Mouse (Mus musculus): Measurements from ENCODE around the gene BC052040. TPM values are rescaled to one million over a fixed set of nuclear protein-coding genes. Genes with fewer than 3 reads are reported as not detected.

The BC052040 gene
- polyA plus RNA-seq, 1 experiment from 2014 or later, result 19.6 TPM

DNA sequence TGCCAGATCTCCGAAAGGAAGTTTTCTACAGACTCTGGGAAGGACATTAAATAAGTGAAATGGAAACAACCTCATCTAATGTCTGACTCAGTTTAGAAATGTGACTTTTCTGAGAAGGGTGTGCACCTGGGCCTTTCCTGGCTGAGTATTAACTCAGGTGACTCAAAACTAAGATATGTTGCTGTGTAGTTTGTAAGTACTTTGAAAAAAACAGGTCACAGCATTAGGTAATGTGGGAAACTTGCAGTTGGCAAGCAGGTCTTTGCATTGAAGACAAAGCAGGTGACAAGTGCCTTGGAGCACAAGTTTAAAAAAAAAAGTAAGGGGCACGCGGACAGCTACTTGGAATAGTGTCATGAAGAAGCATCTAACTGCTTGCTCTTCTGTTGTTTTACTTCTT, 27.5 kb downstream of the BC052040 start:
- H3K36me3 ChIP-seq, result no peaks in the 10 kb centered on the region
- H3K9me3 ChIP-seq (replicated peaks), result no peaks in the 10 kb centered on the region
- 92% methylated on average over 3 of the region's 3 CpGs for WGBS
- H3K4me1 ChIP-seq, result peaks cover 6% of the 10 kb centered on the region; the same call in 1 of the 2 replicates
- no peak overlapping the region for H3K27ac ChIP-seq (replicated peaks)
- H3K27me3 ChIP-seq (ENCODE audit: low read depth, poor library complexity, severe bottlenecking), result no peaks in the 10 kb centered on the region
- DNase-seq (ENCODE audit: low spot score), result no peak
- no peak overlapping the region for H3K4me3 ChIP-seq

DNA sequence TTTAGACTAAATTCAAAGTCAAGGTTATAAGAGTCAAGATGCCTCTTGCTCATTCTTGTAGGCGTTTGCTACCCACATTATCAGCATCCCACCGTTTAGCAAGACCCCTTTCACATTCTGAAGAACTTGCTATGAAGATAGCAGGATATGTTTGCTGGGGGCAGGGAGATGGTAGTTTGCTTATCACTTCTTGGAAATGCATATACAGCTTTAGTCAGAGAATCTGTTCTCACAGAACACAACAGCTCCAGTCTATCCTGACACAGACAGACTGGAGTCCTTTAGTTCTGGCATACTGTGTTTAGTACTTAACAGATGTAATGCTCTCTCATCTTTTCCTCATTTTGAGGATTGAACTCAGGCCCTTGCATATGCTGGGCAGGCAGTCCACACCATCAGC, 28.6 kb downstream of the BC052040 start:
- no peak overlapping the region for H3K4me3 ChIP-seq
- H3K9me3 ChIP-seq (replicated peaks), result no peaks in the 10 kb centered on the region
- H3K27me3 ChIP-seq (ENCODE audit: low read depth, poor library complexity, severe bottlenecking), result no peaks in the 10 kb centered on the region
- no peak for DNase-seq (ENCODE audit: low spot score)
- H3K27ac ChIP-seq (replicated peaks), result no peak overlapping the region
- peaks cover 6% of the 10 kb centered on the region; the same call in 1 of the 2 replicates for H3K4me1 ChIP-seq
- H3K36me3 ChIP-seq, result no peaks in the 10 kb centered on the region
- WGBS, result 89% methylated on average over 2 of the region's 2 CpGs

DNA sequence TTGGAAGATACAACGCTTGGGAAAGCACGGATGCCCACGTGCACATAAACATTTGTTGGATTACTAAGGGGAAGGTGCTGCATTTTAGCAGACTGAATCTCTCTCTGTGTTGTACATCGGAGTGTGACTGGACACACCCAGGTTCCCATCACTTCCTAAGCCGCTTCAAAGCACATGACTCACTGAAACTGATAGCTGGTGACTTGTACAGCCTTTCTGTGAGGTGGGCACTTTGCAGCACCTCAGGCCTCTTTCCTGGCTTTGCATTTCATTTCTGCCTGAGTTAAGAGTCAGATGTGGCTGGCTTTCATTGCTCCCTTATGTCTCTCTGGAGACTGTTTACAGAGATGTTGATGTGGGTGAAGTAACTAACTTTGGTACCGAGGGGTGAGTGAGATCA, 29.0 kb downstream of the BC052040 start:
- no peak for DNase-seq (ENCODE audit: low spot score)
- Histone ChIP-seq H3K9me3 (replicated peaks) (no peaks in the 10 kb centered on the region), H3K4me1 (peaks cover 6% of the 10 kb centered on the region; the same call in 1 of the 2 replicates), H3K4me3 (no peak overlapping the region), H3K27me3 (ENCODE audit: low read depth, poor library complexity, severe bottlenecking) (no peaks in the 10 kb centered on the region), H3K36me3 (no peaks in the 10 kb centered on the region), H3K27ac (replicated peaks) (no peak overlapping the region)
- WGBS, result 95% methylated on average over 6 of the region's 6 CpGs

DNA sequence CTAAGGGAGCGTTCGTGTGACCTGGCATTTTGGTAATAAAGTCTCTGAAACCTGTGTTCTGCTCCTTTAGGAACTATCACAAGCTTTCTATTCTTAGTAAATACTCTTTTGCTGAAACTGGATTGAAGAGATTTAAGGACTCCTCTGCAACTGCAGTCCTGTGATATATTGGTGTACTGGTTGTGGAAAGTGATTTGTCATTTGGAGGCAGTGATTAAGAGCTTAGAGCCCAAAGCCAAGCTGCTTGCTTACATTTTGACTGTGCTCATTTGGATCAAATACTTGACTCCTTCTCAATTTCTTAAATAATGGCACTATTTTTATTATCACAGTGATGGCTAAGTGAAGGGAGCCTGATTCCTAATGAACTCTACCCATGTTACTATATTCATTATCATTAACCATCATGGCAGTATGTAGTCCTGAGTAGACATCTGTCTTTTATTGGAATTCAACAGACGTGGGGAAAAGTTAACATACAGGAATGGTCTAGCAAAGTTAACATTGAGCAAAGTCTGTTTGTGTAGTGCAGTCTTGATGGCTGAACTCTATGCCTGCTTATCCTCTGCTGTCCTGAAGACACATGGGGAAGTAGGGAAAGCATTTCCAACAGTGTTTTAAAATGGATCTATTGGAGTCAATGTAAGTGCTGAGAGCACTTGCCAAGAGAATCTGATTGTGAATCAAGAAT, 32.5 kb downstream of the BC052040 start:
- whole genome bisulfite sequencing, result 92% methylated on average over 3 of the region's 3 CpGs
- Histone ChIP-seq H3K4me1 (no peaks in the 10 kb centered on the region), H3K27ac (replicated peaks) (no peak overlapping the region), H3K4me3 (no peak overlapping the region), H3K27me3 (ENCODE audit: low read depth, poor library complexity, severe bottlenecking) (no peaks in the 10 kb centered on the region), H3K36me3 (no peaks in the 10 kb centered on the region), H3K9me3 (replicated peaks) (no peaks in the 10 kb centered on the region)
- no peak for DNase-seq (ENCODE audit: low spot score)

DNA sequence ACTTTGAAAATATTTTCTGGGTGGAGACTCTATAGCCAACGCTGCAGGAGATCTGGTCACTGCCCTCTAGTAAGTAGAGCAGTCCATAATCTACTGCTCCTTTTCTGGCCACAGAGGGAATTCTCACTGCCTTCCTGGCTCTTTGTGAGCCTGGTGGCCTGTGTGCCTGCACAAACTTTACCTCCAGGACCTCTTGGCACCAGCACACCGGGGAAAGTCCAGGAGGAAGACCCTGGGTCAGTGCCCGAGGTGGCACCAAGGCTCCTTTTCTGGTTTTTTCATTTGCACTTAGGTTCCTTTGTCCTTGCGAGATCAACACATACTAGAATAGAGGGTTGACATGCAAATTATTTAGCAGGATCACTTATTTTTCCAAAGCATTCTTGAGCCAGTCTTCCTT, 47.0 kb downstream of the BC052040 start:
- H3K27me3 ChIP-seq (ENCODE audit: low read depth, poor library complexity, severe bottlenecking), result no peaks in the 10 kb centered on the region
- H3K4me1 ChIP-seq, result no peaks in the 10 kb centered on the region
- H3K9me3 ChIP-seq (replicated peaks), result no peaks in the 10 kb centered on the region
- H3K27ac ChIP-seq (replicated peaks), result no peak overlapping the region
- 95% methylated on average over 4 of the region's 4 CpGs for WGBS
- DNase-seq (ENCODE audit: low spot score), result no peak
- H3K4me3 ChIP-seq, result no peak overlapping the region
- no peaks in the 10 kb centered on the region for H3K36me3 ChIP-seq

DNA sequence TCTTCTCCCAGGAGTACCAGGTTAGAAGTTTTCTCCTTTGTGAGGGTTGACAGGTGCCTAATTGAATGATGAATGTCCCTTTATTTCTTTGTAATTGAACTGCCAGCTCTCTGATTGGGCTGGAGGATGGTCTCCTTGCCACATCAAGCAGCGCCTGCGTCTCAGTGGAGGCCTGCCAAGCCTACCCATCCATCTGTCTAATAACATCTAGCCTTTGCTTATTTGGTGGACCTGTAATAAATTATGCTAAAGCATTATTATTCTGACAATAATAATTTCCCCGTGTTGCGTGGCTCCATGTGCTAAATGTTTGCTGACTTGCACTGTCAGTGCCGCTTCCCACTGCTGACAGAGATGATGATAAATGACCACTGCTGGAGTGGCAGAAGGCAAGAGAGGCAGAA, 49.5 kb downstream of the BC052040 start:
- 82% methylated on average over 5 of the region's 5 CpGs for WGBS
- H3K36me3 ChIP-seq, result peaks cover 5% of the 10 kb centered on the region; the same call in 1 of the 2 replicates
- DNase-seq (ENCODE audit: low spot score), result no peak
- no peaks in the 10 kb centered on the region for H3K27me3 ChIP-seq (ENCODE audit: low read depth, poor library complexity, severe bottlenecking)
- no peak overlapping the region for H3K27ac ChIP-seq (replicated peaks)
- H3K4me3 ChIP-seq, result no peak overlapping the region
- no peaks in the 10 kb centered on the region for H3K4me1 ChIP-seq
- no peaks in the 10 kb centered on the region for H3K9me3 ChIP-seq (replicated peaks)

DNA sequence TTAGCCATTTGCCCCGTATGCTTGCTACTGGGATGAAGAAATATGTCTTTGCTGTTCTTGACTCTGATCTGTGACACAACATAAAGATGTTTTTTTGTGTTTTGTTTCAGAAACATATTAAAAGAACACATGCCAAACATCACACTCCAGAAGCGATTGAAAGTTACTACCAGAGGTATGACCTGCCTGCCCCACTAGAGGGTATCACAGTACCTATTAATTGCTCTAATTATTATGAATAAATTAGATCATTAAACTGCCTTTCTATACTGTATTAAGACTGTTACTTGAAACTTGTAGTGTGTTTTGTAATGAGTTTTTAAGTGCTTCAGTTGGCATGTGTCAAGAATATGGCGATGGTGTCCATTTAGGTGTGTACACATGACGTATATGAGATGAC, 50.3 kb downstream of the BC052040 start:
- Histone ChIP-seq H3K9me3 (replicated peaks) (no peaks in the 10 kb centered on the region), H3K27ac (replicated peaks) (no peak overlapping the region), H3K4me1 (no peaks in the 10 kb centered on the region), H3K4me3 (no peak overlapping the region), H3K36me3 (peaks cover 5% of the 10 kb centered on the region; the same call in 1 of the 2 replicates), H3K27me3 (ENCODE audit: low read depth, poor library complexity, severe bottlenecking) (no peaks in the 10 kb centered on the region)
- 96% methylated on average over 4 of the region's 4 CpGs for WGBS
- DNase-seq (ENCODE audit: low spot score), result no peak

DNA sequence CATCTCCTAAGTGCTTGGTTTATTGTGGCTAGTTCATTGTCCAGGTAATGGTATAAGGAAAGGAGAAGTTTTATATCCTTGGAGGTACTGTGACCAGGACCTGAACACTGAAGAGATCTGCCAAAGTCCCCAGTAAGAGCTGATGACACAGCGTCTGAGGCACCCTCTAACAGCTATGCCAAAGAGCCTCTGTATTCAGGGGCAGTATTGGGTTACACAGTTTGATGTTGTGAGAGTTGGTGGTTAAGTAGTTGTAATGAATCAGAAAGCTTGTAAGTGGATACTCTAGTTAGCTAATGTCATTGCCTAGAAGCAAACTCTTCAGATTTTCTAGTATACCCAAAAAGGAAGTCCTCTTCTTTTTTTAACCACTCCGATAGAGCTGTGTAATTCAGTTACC, 68.7 kb downstream of the BC052040 start:
- DNase-seq (ENCODE audit: low spot score), result no peak
- H3K4me1 ChIP-seq, result no peaks in the 10 kb centered on the region
- H3K27ac ChIP-seq (replicated peaks), result no peak overlapping the region
- H3K9me3 ChIP-seq (replicated peaks), result no peaks in the 10 kb centered on the region
- H3K4me3 ChIP-seq, result no peak overlapping the region
- no peaks in the 10 kb centered on the region for H3K36me3 ChIP-seq
- no peaks in the 10 kb centered on the region for H3K27me3 ChIP-seq (ENCODE audit: low read depth, poor library complexity, severe bottlenecking)
- 83% methylated on average over 2 of the region's 2 CpGs for WGBS

DNA sequence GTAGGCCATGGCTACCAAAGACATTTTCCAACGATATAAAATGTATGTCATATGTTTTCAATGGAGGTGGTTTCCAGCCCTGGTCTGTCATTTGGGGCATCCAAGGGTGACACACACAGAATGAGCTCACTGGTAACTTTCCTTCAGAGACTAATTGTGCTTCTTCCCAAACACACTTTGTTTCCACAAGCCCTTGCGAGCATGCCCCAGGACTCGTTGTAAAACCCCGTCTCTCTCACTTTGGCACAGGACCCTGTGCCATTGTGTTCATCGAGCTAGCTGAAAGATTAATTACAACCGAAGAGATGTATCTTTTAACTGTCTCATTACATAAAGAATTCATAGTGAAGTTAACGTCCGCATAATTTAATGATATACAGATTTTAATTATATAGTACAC, 78.2 kb downstream of the BC052040 start:
- H3K4me1 ChIP-seq, result peaks cover 3% of the 10 kb centered on the region
- H3K4me3 ChIP-seq, result no peak overlapping the region
- WGBS, result 89% methylated on average over 8 of the region's 8 CpGs
- no peaks in the 10 kb centered on the region for H3K36me3 ChIP-seq
- no peak overlapping the region for H3K27ac ChIP-seq (replicated peaks)
- no peak for DNase-seq (ENCODE audit: low spot score)
- no peaks in the 10 kb centered on the region for H3K9me3 ChIP-seq (replicated peaks)
- no peaks in the 10 kb centered on the region for H3K27me3 ChIP-seq (ENCODE audit: low read depth, poor library complexity, severe bottlenecking)

DNA sequence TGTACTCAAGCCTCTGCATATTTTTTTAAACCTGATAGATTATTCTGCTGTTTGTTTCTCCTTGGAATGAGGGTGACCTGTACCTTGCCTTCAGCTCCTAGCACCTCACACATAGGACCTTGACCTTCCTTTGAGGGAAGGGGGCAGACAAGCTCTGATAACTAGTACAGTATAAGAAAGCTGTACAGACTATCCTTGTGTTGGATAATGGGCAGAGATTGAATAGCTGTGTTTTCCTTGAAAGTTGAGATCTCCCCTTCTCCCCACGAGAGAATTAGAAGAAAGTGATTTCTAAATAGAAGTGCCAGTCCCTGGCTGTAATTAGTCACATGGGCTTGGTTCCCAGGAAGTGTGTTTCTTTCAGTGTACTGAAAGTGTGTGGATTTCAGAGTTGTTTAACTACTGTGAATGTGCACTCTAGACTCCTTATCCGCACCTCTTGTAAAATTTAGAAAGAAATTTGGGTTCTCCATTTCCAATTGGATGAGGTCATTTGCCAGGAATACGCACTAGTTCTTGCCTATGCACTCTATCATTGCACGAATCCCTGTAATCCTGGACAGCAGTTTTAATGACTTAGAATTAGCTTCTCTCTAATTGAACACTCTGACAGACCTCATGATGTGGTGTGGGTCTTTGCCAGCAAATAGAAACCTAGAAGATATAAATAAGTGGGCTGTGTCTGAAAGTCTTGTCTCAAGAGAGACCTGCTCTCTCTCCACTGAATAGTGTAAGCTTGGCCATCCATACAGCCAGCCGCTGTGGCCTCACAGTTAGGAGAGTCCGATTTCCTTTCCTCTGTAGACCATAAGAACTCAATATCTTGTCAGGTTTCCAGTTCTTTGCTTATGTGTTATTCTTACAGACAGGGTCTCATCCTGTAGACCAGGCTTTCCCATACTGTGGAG, 79.0 kb downstream of the BC052040 start:
- DNase-seq (ENCODE audit: low spot score), result no peak
- Histone ChIP-seq H3K4me1 (peaks cover 3% of the 10 kb centered on the region), H3K4me3 (no peak overlapping the region), H3K9me3 (replicated peaks) (no peaks in the 10 kb centered on the region), H3K27me3 (ENCODE audit: low read depth, poor library complexity, severe bottlenecking) (no peaks in the 10 kb centered on the region), H3K27ac (replicated peaks) (no peak overlapping the region), H3K36me3 (no peaks in the 10 kb centered on the region)
- WGBS, result 95% methylated on average over 6 of the region's 6 CpGs

DNA sequence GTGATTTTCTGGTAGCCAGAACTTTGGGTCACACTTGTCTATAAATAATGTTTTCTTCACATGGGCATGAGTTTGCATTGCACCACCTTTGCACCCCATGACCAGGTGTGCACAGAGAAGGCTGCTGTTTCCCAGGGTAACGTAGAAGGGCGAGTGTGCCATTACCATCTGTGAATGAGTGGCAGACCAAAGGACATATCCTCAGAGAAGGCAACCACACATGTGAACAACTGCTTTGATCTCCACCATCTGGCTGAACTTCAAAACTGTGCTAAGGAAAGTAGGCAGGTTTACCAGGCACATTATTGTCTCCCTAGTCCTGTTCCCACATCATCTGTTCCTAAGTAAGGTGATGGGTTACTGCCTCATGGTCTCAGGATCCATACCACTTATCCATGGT, 86.0 kb downstream of the BC052040 start:
- DNase-seq (ENCODE audit: low spot score), result no peak
- Histone ChIP-seq H3K4me3 (no peak overlapping the region), H3K27me3 (ENCODE audit: low read depth, poor library complexity, severe bottlenecking) (no peaks in the 10 kb centered on the region), H3K4me1 (no peaks in the 10 kb centered on the region; the same call in 1 of the 2 replicates), H3K36me3 (no peaks in the 10 kb centered on the region), H3K9me3 (replicated peaks) (no peaks in the 10 kb centered on the region), H3K27ac (replicated peaks) (no peak overlapping the region)
- 89% methylated on average over 2 of the region's 2 CpGs for WGBS

DNA sequence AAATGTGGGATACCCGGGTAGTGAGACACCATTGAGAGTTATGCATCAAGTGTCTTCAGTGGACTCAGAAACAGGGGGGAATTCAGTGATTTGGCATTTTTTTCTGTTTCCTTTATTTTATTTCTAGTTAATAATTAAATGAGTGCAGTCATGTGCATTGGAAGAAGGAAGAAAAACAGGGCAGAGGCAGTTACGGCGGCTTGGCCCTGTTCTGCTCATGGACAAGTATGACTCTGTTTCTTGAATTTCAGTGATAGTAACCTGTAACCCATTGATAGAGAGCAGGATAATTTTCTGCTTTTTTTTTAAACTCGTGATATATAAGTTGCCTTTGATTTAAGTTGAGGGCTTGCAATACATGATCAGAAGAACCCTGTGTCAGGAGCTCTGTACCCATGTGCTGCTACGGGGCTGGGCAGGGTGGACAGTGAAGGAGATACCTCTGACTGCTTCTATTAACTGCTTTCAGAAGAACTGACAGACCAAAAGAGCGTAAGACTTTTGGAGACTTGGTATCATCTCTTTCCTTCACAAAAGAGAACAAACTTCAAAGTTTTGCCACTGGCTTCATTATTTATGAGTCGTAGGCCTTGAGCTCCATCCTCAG, 91.6 kb downstream of the BC052040 start:
- WGBS, result 94% methylated on average over 7 of the region's 7 CpGs
- Histone ChIP-seq H3K36me3 (no peaks in the 10 kb centered on the region), H3K27me3 (ENCODE audit: low read depth, poor library complexity, severe bottlenecking) (no peaks in the 10 kb centered on the region), H3K4me1 (no peaks in the 10 kb centered on the region), H3K27ac (replicated peaks) (no peak overlapping the region), H3K9me3 (replicated peaks) (no peaks in the 10 kb centered on the region), H3K4me3 (no peak overlapping the region)
- no peak for DNase-seq (ENCODE audit: low spot score)

DNA sequence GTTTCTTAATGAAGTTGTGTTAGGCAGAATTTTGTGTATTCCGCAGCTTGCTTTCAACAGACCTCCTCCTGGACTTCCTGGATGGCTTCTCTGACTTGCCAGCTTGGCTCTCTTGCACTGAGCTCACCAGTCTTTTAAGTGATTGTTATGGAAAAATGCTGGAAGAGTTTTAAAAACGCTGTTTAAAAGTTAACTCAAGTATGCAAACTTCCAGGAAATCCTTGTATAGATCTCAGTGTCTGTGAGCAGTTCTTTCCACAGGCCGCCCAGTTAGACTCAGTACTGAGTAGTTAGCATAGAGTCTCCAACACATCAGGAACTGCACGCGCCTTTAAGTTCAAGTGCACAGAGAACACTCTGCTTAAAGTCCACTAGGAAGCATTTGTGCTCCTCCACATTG, 97.3 kb downstream of the BC052040 start:
- DNase-seq (ENCODE audit: low spot score), result no peak
- Histone ChIP-seq H3K4me1 (no peaks in the 10 kb centered on the region), H3K27me3 (ENCODE audit: low read depth, poor library complexity, severe bottlenecking) (no peaks in the 10 kb centered on the region), H3K36me3 (no peaks in the 10 kb centered on the region), H3K9me3 (replicated peaks) (no peaks in the 10 kb centered on the region), H3K4me3 (no peak overlapping the region), H3K27ac (replicated peaks) (no peak overlapping the region)
- WGBS, result 85% methylated on average over 5 of the region's 5 CpGs
